Mouse (Mus musculus) cortical plate, adult 2 months (tissue): ENCODE measurements around the gene Rrnad1.

Source experiments
- CTCF ChIP-seq: fragments of 200-500 bp; IDR thresholded peaks from 2 replicates; pipeline ENCODE4 v1.5.1; 2011; ENCODE audit warnings: mild to moderate bottlenecking, control low read depth, low read length; ENCODE audit not compliant: insufficient read depth; ENCODE audit errors: extremely low read depth
- POLR2A ChIP-seq: fragments of 200-500 bp; IDR thresholded peaks from 2 replicates; pipeline ENCODE4 v1.6.1; 2011; ENCODE audit warnings: mild to moderate bottlenecking, low read length, control low read depth; ENCODE audit not compliant: insufficient read depth; ENCODE audit errors: extremely low read depth

DNA sequence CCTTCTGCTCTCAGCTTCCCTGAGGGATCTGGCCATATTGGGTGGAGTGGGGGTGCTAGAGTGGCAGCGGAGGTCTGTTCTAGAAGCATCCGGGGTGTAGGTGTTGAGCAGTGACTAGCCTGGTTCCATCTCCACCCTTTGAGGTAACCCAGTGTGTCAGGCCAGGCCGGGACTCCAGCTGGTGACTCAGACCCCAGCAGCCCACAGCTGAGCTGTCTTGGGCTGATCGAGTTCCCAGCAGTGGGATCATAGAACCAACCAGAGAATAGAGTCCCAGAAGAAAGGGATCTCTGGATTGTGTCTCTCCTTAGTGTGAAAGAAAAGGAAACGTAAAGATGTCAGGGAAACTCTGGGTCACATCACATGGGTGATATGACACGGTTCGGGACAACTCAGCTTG, 28.9 kb upstream of the Rrnad1 start:
- TF ChIP-seq CTCF (no peak), POLR2A (no peak)
